In genomic region chr10:81177491-81177925, GRCm38 (mm10) we compare ENCODE assay signal across 8 mouse cellular contexts. TPM values are rescaled to one million over a fixed set of nuclear protein-coding genes. Genes with fewer than 3 reads are reported as not detected.
DNase-seq lines count a peak whose midpoint lies in the region; ATAC-seq and TF ChIP-seq lines count a peak whose summit lies in the region.

No protein-coding gene starts in this region.

- TF ChIP-seq CTCF in spleen, adult 2 months (IDR thresholded peaks at IDR 0.05; ENCODE audit: extremely low read depth, insufficient read depth, insufficient read length, insufficient replicate concordance) = no peak
- TF ChIP-seq CTCF in cerebellum, adult 2 months (IDR thresholded peaks at IDR 0.05; ENCODE audit: borderline replicate concordance, insufficient read depth, low read depth, low read length) = no peak

- intact Hi-C loops in gastrocnemius, postnatal 36 days (cut with DNase I) = loop anchor here (5.0 kb wide), 1 partner anchor 90 kb away; no protein-coding TSS in a partner anchor

- H3K36me3 ChIP-seq in spleen, adult 2 months (ENCODE audit: control insufficient read depth, insufficient read depth, low read length) = peaks cover 44% of the 10 kb centered on the region
- peaks cover 50% of the 10 kb centered on the region for H3K36me3 ChIP-seq in heart, embryonic 15.5 days
- H3K36me3 ChIP-seq in limb, embryonic 11.5 days (ENCODE audit: control insufficient read depth, insufficient read depth, low read length) = peaks cover 44% of the 10 kb centered on the region

- H3K4me3 ChIP-seq in spleen, adult 2 months (ENCODE audit: extremely low read depth, insufficient read depth, insufficient read length) = peak overlapping the region; percentile 80
- H3K4me3 ChIP-seq in cerebellum, adult 2 months (replicated peaks; ENCODE audit: insufficient read depth, low read depth, low read length) = peak overlapping the region; percentile 81
- H3K4me3 ChIP-seq in heart, embryonic 15.5 days = peak overlapping the region; percentile 95
- peak overlapping the region; percentile 89 for H3K4me3 ChIP-seq in limb, embryonic 11.5 days (ENCODE audit: low read depth, low read length)

- WGBS in spleen, adult 2 months = 13% methylated on average over 16 of the region's 16 CpGs
- WGBS in cerebellum, adult 2 months = under 1% methylated on average over 16 of the region's 16 CpGs
- WGBS in heart, embryonic 15.5 days = 6% methylated on average over 16 of the region's 16 CpGs
- 18% methylated on average over 16 of the region's 16 CpGs for WGBS in limb, embryonic 11.5 days

- H3K4me1 ChIP-seq in spleen, adult 2 months (ENCODE audit: control insufficient read depth, insufficient read depth, insufficient read length) = peaks cover 14% of the 10 kb centered on the region; the same call in 1 of the 2 replicates
- peaks cover 21% of the 10 kb centered on the region for H3K4me1 ChIP-seq in cerebellum, adult 2 months (ENCODE audit: control insufficient read depth, insufficient read depth, low read length)
- peaks cover 81% of the 10 kb centered on the region for H3K4me1 ChIP-seq in heart, embryonic 15.5 days (replicated peaks)
- H3K4me1 ChIP-seq in limb, embryonic 11.5 days (ENCODE audit: control insufficient read depth, insufficient read depth, low read length) = peaks cover 25% of the 10 kb centered on the region

- no peak for TF ChIP-seq POLR2A in spleen, adult 2 months (IDR thresholded peaks at IDR 0.05; ENCODE audit: low read depth, low read length)
- no peak for TF ChIP-seq POLR2A in cerebellum, adult 2 months (IDR thresholded peaks at IDR 0.05; ENCODE audit: borderline replicate concordance, insufficient read depth, low read length)

- H3K27ac ChIP-seq in spleen, adult 2 months (ENCODE audit: insufficient read depth, low read length) = peak overlapping the region; percentile 90; the same call in 1 of the 2 replicates
- peak overlapping the region; percentile 69; the same call in 1 of the 2 replicates for H3K27ac ChIP-seq in cerebellum, adult 2 months (ENCODE audit: insufficient read depth, low read length)
- peak overlapping the region; percentile 91 for H3K27ac ChIP-seq in heart, embryonic 15.5 days
- H3K27ac ChIP-seq in limb, embryonic 11.5 days (replicated peaks; ENCODE audit: low read depth, low read length) = peak overlapping the region; percentile 88; the same call in 1 of the 2 replicates

- H3K9ac ChIP-seq in heart, embryonic 15.5 days = peak overlapping the region; percentile 97
- peak overlapping the region; percentile 99 for H3K9ac ChIP-seq in limb, embryonic 11.5 days (ENCODE audit: low read length)

- H3K4me2 ChIP-seq in heart, embryonic 15.5 days = peak overlapping the region; percentile 84
- peak overlapping the region; percentile 96 for H3K4me2 ChIP-seq in limb, embryonic 11.5 days (ENCODE audit: low read depth, severe bottlenecking)

- no peaks in the 10 kb centered on the region for H3K27me3 ChIP-seq in spleen, adult 2 months (ENCODE audit: control insufficient read depth, insufficient read depth, low read length)
- no peaks in the 10 kb centered on the region for H3K27me3 ChIP-seq in cerebellum, adult 2 months (ENCODE audit: control insufficient read depth, insufficient read depth, low read length)
- H3K27me3 ChIP-seq in heart, embryonic 15.5 days = no peaks in the 10 kb centered on the region
- H3K27me3 ChIP-seq in limb, embryonic 11.5 days (ENCODE audit: control insufficient read depth, insufficient read depth, low read length) = no peaks in the 10 kb centered on the region

- H3K9me3 ChIP-seq in heart, embryonic 15.5 days (replicated peaks) = no peaks in the 10 kb centered on the region
- no peaks in the 10 kb centered on the region for H3K9me3 ChIP-seq in limb, embryonic 11.5 days (ENCODE audit: control insufficient read depth, low read length)

- DNase-seq in spleen, adult 2 months (ENCODE audit: low read depth in 1 of 2, low spot score in 2 of 2) = no peak
- no peak for DNase-seq in spleen, postnatal 36 days (ENCODE audit: low spot score in 2 of 2)
- peak; percentile 61 to 65 for DNase-seq in cerebellum, adult 2 months
- DNase-seq in limb, embryonic 11.5 days (ENCODE audit: low spot score) = no peak
- peak; percentile 51 for DNase-seq in skeletal muscle tissue, adult 2 months (ENCODE audit: low read depth, low spot score)
- DNase-seq in gastrocnemius, postnatal 36 days = no peak
- DNase-seq in ovary, postnatal 10 days (ENCODE audit: low spot score) = no peak

- ATAC-seq in heart, embryonic 15.5 days (replicated peaks; ENCODE audit: insufficient number of reproducible peaks, insufficient read depth, low FRiP score, low read depth) = no peak
- no peak for ATAC-seq in limb, embryonic 11.5 days (ENCODE audit: insufficient number of reproducible peaks, low FRiP score, low TSS enrichment, low read depth)

RNA-seq across cellular contexts. Expression of gene Eef2, which starts 1.1 kb away (rescaled TPM):
- polyA plus RNA-seq in spleen, adult 2 months (2012; rRNA removed) = 1,457 and 1,736 TPM in 2 replicates
- polyA plus RNA-seq in cerebellum, adult 2 months (2012; rRNA removed) = 1,163 and 1,164 TPM in 2 replicates
- 350 and 441 TPM in 2 replicates for polyA plus RNA-seq in heart, embryonic 15.5 days (2015; fragmentation: Nextera tagmentation; extraction: Ambion mirVana)
- polyA plus RNA-seq in limb, embryonic 11.5 days (2014; fragmentation: Nextera tagmentation; extraction: Ambion mirVana) = 428 TPM in 2 replicates
- 100 to 1,000 TPM; 880 to 957 TPM for total RNA-seq in gastrocnemius, postnatal 36 days (2021)

RNA-seq across cellular contexts. Expression of gene Dapk3, which starts 5.3 kb away (rescaled TPM):
- polyA plus RNA-seq in spleen, adult 2 months (2012; rRNA removed) = 58.0 and 84.5 TPM in 2 replicates
- 70.7 and 73.0 TPM in 2 replicates for polyA plus RNA-seq in cerebellum, adult 2 months (2012; rRNA removed)
- polyA plus RNA-seq in heart, embryonic 15.5 days (2015; fragmentation: Nextera tagmentation; extraction: Ambion mirVana) = 38.4 and 43.1 TPM in 2 replicates
- polyA plus RNA-seq in limb, embryonic 11.5 days (2014; fragmentation: Nextera tagmentation; extraction: Ambion mirVana) = 43.3 and 49.1 TPM in 2 replicates
- 10 to 100 TPM; 21.1 to 23.9 TPM for total RNA-seq in gastrocnemius, postnatal 36 days (2021)

RNA-seq across cellular contexts. Expression of gene 4930442H23Rik, which starts 6.1 kb away (rescaled TPM):
- polyA plus RNA-seq in spleen, adult 2 months (2012; rRNA removed) = not detected in 2 replicates
- polyA plus RNA-seq in cerebellum, adult 2 months (2012; rRNA removed) = not detected in 2 replicates
- polyA plus RNA-seq in heart, embryonic 15.5 days (2015; fragmentation: Nextera tagmentation; extraction: Ambion mirVana) = not detected in 2 replicates
- polyA plus RNA-seq in limb, embryonic 11.5 days (2014; fragmentation: Nextera tagmentation; extraction: Ambion mirVana) = not detected in 2 replicates
- total RNA-seq in gastrocnemius, postnatal 36 days (2021) = not detected

RNA-seq across cellular contexts. Expression of gene Pias4, which starts 9.8 kb away (rescaled TPM):
- 36.1 and 45.8 TPM in 2 replicates for polyA plus RNA-seq in spleen, adult 2 months (2012; rRNA removed)
- polyA plus RNA-seq in cerebellum, adult 2 months (2012; rRNA removed) = 34.8 and 36.0 TPM in 2 replicates
- polyA plus RNA-seq in heart, embryonic 15.5 days (2015; fragmentation: Nextera tagmentation; extraction: Ambion mirVana) = 29.1 and 41.6 TPM in 2 replicates
- polyA plus RNA-seq in limb, embryonic 11.5 days (2014; fragmentation: Nextera tagmentation; extraction: Ambion mirVana) = 53.3 and 56.9 TPM in 2 replicates
- total RNA-seq in gastrocnemius, postnatal 36 days (2021) = 10 to 100 TPM; 14.0 to 16.3 TPM

RNA-seq across cellular contexts. Expression of gene Nmrk2, which starts 24.3 kb away (rescaled TPM):
- polyA plus RNA-seq in spleen, adult 2 months (2012; rRNA removed) = not detected in 2 replicates
- polyA plus RNA-seq in cerebellum, adult 2 months (2012; rRNA removed) = 0.16 and 0.33 TPM in 2 replicates
- 7.3 and 9.1 TPM in 2 replicates for polyA plus RNA-seq in heart, embryonic 15.5 days (2015; fragmentation: Nextera tagmentation; extraction: Ambion mirVana)
- polyA plus RNA-seq in limb, embryonic 11.5 days (2014; fragmentation: Nextera tagmentation; extraction: Ambion mirVana) = 0.08 TPM in 1 of 2 replicates, not detected in the other
- 10 to 100 TPM; 44.9 to 76.8 TPM for total RNA-seq in gastrocnemius, postnatal 36 days (2021)

Comparison
In these comparisons a context has a peak if more than half of its experiments do, and no peak if none do; other contexts are left out.
1. DNase-seq: peak in cerebellum, adult 2 months (2 of 2) and skeletal muscle tissue, adult 2 months (single experiment); none in spleen, adult 2 months (0 of 2), spleen, postnatal 36 days (0 of 2), limb, embryonic 11.5 days (single experiment), gastrocnemius, postnatal 36 days (0 of 2) and ovary, postnatal 10 days (single experiment).
2. Peak in every context shown above with its lines, with median percentiles within 50 percentile points of each other: H3K27ac ChIP-seq and H3K4me3 ChIP-seq.